14 mouse cellular contexts compared by ENCODE assay signal in the genomic region with DNA sequence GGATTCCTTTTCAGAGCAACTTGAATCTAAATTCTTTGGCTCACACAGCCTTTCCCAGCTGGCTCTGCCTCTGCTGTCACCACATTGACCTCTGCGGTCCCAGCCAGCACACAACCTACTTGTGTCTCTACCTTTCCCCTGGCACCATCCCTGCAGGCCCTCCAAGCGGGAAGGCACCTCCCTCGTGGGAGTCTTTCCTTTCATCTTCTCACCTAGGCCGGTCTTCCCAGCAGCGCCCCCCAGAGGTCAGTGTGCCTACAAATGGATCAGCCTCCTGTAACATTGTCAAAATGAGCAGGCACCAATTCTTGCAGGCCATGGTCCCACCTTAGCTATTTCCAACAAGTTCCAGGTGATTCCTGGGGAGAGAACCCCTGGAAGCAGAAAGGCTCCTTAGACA.
DNase-seq lines count a peak whose midpoint lies in the region; ATAC-seq and TF ChIP-seq lines count a peak whose summit lies in the region.
"Had no signal": no experiment of that assay in that cellular context is flagged by ENCODE, and none has a peak within 500 bp of the region (broad histone marks: within the 10 kb centered on the region; RNA-seq: fewer than 3 reads in every experiment).

No protein-coding gene starts in this region.

- DNase-seq in forebrain, postnatal 0 days = no peak
- DNase-seq in forebrain, embryonic 10.5 days (ENCODE audit: extremely low spot score, low spot score) = no peak
- DNase-seq in kidney, postnatal 0 days (ENCODE audit: low spot score) = no peak
- DNase-seq in kidney, adult 8-10 months = no peak
- no peak for DNase-seq in testis, postnatal 14 days (ENCODE audit: low spot score)
- no peak for DNase-seq in ovary, postnatal 10 days (ENCODE audit: low spot score)
- DNase-seq: adrenal gland, postnatal 25 days; thymus, adult 18-20 months had no signal

- H3K9me3 ChIP-seq in forebrain, postnatal 0 days (ENCODE audit: low read length) = no peaks in the 10 kb centered on the region
- peaks cover 3% of the 10 kb centered on the region; the same call in 1 of the 2 replicates for H3K9me3 ChIP-seq in forebrain, embryonic 10.5 days
- H3K9me3 ChIP-seq in kidney, postnatal 0 days (replicated peaks; ENCODE audit: low read length) = no peaks in the 10 kb centered on the region
- H3K9me3 ChIP-seq: neural tube, embryonic 13.5 days had no signal

- 0 out of 2 replicates have a peak, but pooled peaks cover 4% of the 10 kb centered on the region for H3K36me3 ChIP-seq in forebrain, postnatal 0 days (ENCODE audit: insufficient read depth)
- H3K36me3 ChIP-seq in forebrain, embryonic 10.5 days (replicated peaks) = no peaks in the 10 kb centered on the region
- H3K36me3 ChIP-seq in kidney, postnatal 0 days (ENCODE audit: insufficient read depth, low read length) = no peaks in the 10 kb centered on the region
- no peaks in the 10 kb centered on the region for H3K36me3 ChIP-seq in testis, adult 2 months (ENCODE audit: control insufficient read depth, insufficient read depth, low read length)
- H3K36me3 ChIP-seq: limb, embryonic 12.5 days had no signal

- TF ChIP-seq CTCF in forebrain, postnatal 0 days (IDR thresholded peaks at IDR 0.05; ENCODE audit: low read depth) = peak; percentile 31
- peak; percentile 31; the same call in 1 of the 2 replicates for TF ChIP-seq CTCF in kidney, postnatal 0 days (IDR thresholded peaks at IDR 0.05; ENCODE audit: low read depth)
- peak; percentile 39; the same call in 1 of the 2 replicates for TF ChIP-seq CTCF in testis, adult 2 months (IDR thresholded peaks at IDR 0.05; ENCODE audit: control insufficient read depth, insufficient read depth, insufficient replicate concordance, low read depth, low read length)

- 58% methylated on average over 5 of the region's 5 CpGs for WGBS in forebrain, postnatal 0 days
- 46% methylated on average over 5 of the region's 5 CpGs for WGBS in forebrain, embryonic 10.5 days
- WGBS in kidney, postnatal 0 days = 41% methylated on average over 5 of the region's 5 CpGs

- no peak overlapping the region for H3K9ac ChIP-seq in forebrain, postnatal 0 days
- no peak overlapping the region for H3K9ac ChIP-seq in kidney, postnatal 0 days (ENCODE audit: low read depth, low read length)
- H3K9ac ChIP-seq: limb, embryonic 12.5 days; neural tube, embryonic 13.5 days had no signal

- H3K27me3 ChIP-seq in forebrain, postnatal 0 days (ENCODE audit: insufficient read depth, low read length) = no peaks in the 10 kb centered on the region
- no peaks in the 10 kb centered on the region for H3K27me3 ChIP-seq in forebrain, embryonic 10.5 days (ENCODE audit: poor library complexity, severe bottlenecking)
- no peaks in the 10 kb centered on the region for H3K27me3 ChIP-seq in kidney, postnatal 0 days (ENCODE audit: insufficient read depth, low read length)
- no peaks in the 10 kb centered on the region for H3K27me3 ChIP-seq in testis, adult 2 months (ENCODE audit: control insufficient read depth, insufficient read depth, low read length)
- H3K27me3 ChIP-seq: neural tube, embryonic 13.5 days had no signal

- no peak for ATAC-seq in forebrain, postnatal 0 days
- no peak for ATAC-seq in kidney, postnatal 0 days (replicated peaks; ENCODE audit: low FRiP score, low read depth)
- no peak for ATAC-seq in activated CD4-positive, CD25-positive, alpha-beta regulatory T cell, adult 4 months
- ATAC-seq: CD4-positive, CD25-positive, alpha-beta regulatory T cell, adult 4 months; forebrain, embryonic 14.5 days had no signal

- H3K4me1 ChIP-seq in forebrain, postnatal 0 days (ENCODE audit: insufficient read depth) = no peaks in the 10 kb centered on the region
- H3K4me1 ChIP-seq in forebrain, embryonic 10.5 days = peaks cover 13% of the 10 kb centered on the region
- H3K4me1 ChIP-seq in kidney, postnatal 0 days (replicated peaks; ENCODE audit: insufficient read depth, low read length) = no peaks in the 10 kb centered on the region
- no peaks in the 10 kb centered on the region for H3K4me1 ChIP-seq in testis, adult 2 months (ENCODE audit: control insufficient read depth, insufficient read depth, low read length)
- H3K4me1 ChIP-seq: limb, embryonic 12.5 days had no signal

- H3K27ac ChIP-seq in forebrain, postnatal 0 days (ENCODE audit: low read depth, low read length) = no peak overlapping the region
- H3K27ac ChIP-seq in forebrain, embryonic 10.5 days = no peak overlapping the region
- H3K27ac ChIP-seq in kidney, postnatal 0 days = no peak overlapping the region
- H3K27ac ChIP-seq in testis, adult 2 months (ENCODE audit: control insufficient read depth, insufficient read depth, low read depth, low read length) = no peak overlapping the region
- H3K27ac ChIP-seq: limb, embryonic 12.5 days; neural tube, embryonic 13.5 days had no signal

- no peak overlapping the region for H3K4me2 ChIP-seq in forebrain, postnatal 0 days (ENCODE audit: low read depth)
- no peak overlapping the region for H3K4me2 ChIP-seq in kidney, postnatal 0 days (ENCODE audit: low read length)
- H3K4me2 ChIP-seq: limb, embryonic 12.5 days; neural tube, embryonic 13.5 days had no signal

- TF ChIP-seq POLR2A in testis, adult 2 months (IDR thresholded peaks at IDR 0.05; ENCODE audit: control insufficient read depth, low read depth, low read length) = no peak

- no peak overlapping the region for H3K4me3 ChIP-seq in forebrain, postnatal 0 days (ENCODE audit: low read depth, low read length)
- no peak overlapping the region for H3K4me3 ChIP-seq in forebrain, embryonic 10.5 days
- H3K4me3 ChIP-seq in kidney, postnatal 0 days (replicated peaks; ENCODE audit: low read depth, low read length) = no peak overlapping the region
- no peak overlapping the region for H3K4me3 ChIP-seq in testis, adult 2 months (ENCODE audit: control insufficient read depth, low read depth, low read length)
- H3K4me3 ChIP-seq: limb, embryonic 12.5 days; neural tube, embryonic 13.5 days had no signal
